Mouse (Mus musculus) forebrain, postnatal 0 days (tissue): ENCODE results near the gene Fosl2. TPM values are rescaled to one million over a fixed set of nuclear protein-coding genes. Genes with fewer than 3 reads are reported as not detected.

ENCODE experiments used
- ATAC-seq: fragments of 200-750 bp; cut with Nextera tagmentation; 2 replicates; pipeline ENCODE4 v1.8.0; 2017; ENCODE audit warnings: mild to moderate bottlenecking, moderate library complexity
- DNase-seq: peaks from one replicate; pipeline ENCODE4 v3.0.0-alpha.2; 2015
- H3K27ac ChIP-seq: fragments of 300-500 bp; sonication (generic); 2 replicates; pipeline ENCODE4 v1.5.1; 2014; ENCODE audit warnings: low read depth, mild to moderate bottlenecking, antibody characterized with exemption, low read length, moderate library complexity, mixed read lengths
- H3K27me3 ChIP-seq: fragments of 300-500 bp; sonication (generic); 2 replicates; pipeline ENCODE4 v1.6.1; 2014; ENCODE audit warnings: mild to moderate bottlenecking, low read length, mixed read lengths; ENCODE audit not compliant: insufficient read depth
- H3K36me3 ChIP-seq: fragments of 300-500 bp; sonication (generic); 2 replicates; pipeline ENCODE4 v1.6.1; 2014; ENCODE audit warnings: mild to moderate bottlenecking, moderate library complexity; ENCODE audit not compliant: insufficient read depth
- H3K4me1 ChIP-seq: fragments of 300-500 bp; sonication (generic); 2 replicates; pipeline ENCODE4 v1.6.1; 2014; ENCODE audit warnings: antibody characterized with exemption; ENCODE audit not compliant: insufficient read depth
- H3K4me2 ChIP-seq: fragments of 300-500 bp; sonication (generic); 2 replicates; pipeline ENCODE4 v1.6.1; 2014; ENCODE audit warnings: low read depth, mild to moderate bottlenecking, moderate library complexity
- H3K4me3 ChIP-seq: fragments of 300-500 bp; sonication (generic); 2 replicates; pipeline ENCODE4 v1.5.1; 2014; ENCODE audit warnings: low read depth, low read length, mixed read lengths
- H3K9ac ChIP-seq: fragments of 300-500 bp; sonication (generic); 2 replicates; pipeline ENCODE4 v1.6.1; 2014; ENCODE audit warnings: mild to moderate bottlenecking
- H3K9me3 ChIP-seq: fragments of 300-500 bp; sonication (generic); 2 replicates; pipeline ENCODE4 v1.6.1; 2016; ENCODE audit warnings: low read length
- CTCF ChIP-seq: sonication (generic); IDR thresholded peaks from 2 replicates; pipeline ENCODE4 v1.5.1; 2016; ENCODE audit warnings: antibody characterized with exemption, control low read depth, low read depth
- WGBS: fragments of 180-500 bp; shearing (Covaris S2); extraction: QIAGEN DNeasy Blood & Tissue Kit; methylation state at CpG from one replicate; pipeline ENCODE4 v1.1.7; 2014; 5-methylcytosine and 5-hydroxymethylcytosine counted together
- polyA plus RNA-seq: library from polyadenylated mRNA; unstranded; fragments of >200 nt; fragmentation: Nextera tagmentation; extraction: Ambion mirVana; gene quantifications from 2 replicates; pipeline ENCODE4 v1.2.1, GENCODE M21; 2015
- total RNA-seq: library from RNA; depleted of rRNA; stranded (reverse); fragments of >200 nt; gene quantifications from 2 replicates; pipeline ENCODE4 v1.2.3, GENCODE M21; 2014

The Fosl2 gene
- total and polyA plus RNA-seq, 2 experiments from 2014 or later = 4.0 to 20.8 TPM

- WGBS = 44% methylated on average over 11 of the region's 11 CpGs
- Histone ChIP-seq H3K4me3 (no peak overlapping the region), H3K27me3 (no peaks in the 10 kb centered on the region; the same call in 1 of the 2 replicates), H3K9me3 (no peaks in the 10 kb centered on the region), H3K27ac (no peak overlapping the region), H3K4me2 (no peak overlapping the region), H3K9ac (no peak overlapping the region), H3K36me3 (no peaks in the 10 kb centered on the region), H3K4me1 (no peaks in the 10 kb centered on the region)
- DNase-seq (no peak), ATAC-seq (no peak)
- no peak for TF ChIP-seq CTCF
These were observed 14.7 kb upstream of the Fosl2 start for GRCm38 (mm10) chr5:32120901-32121376.

GRCm38 (mm10) chr5:32121936-32122335, 13.7 kb upstream of the Fosl2 start:
- Histone ChIP-seq H3K9ac (no peak overlapping the region), H3K9me3 (no peaks in the 10 kb centered on the region), H3K27ac (no peak overlapping the region), H3K36me3 (no peaks in the 10 kb centered on the region), H3K4me1 (no peaks in the 10 kb centered on the region), H3K4me3 (no peak overlapping the region), H3K27me3 (no peaks in the 10 kb centered on the region; the same call in 1 of the 2 replicates), H3K4me2 (no peak overlapping the region)
- ATAC-seq = no peak
- WGBS = 84% methylated on average over 6 of the region's 6 CpGs
- no peak for TF ChIP-seq CTCF
- no peak for DNase-seq

- DNase-seq = no peak
- no peak for ATAC-seq
- H3K9me3 ChIP-seq = no peaks in the 10 kb centered on the region
- H3K27me3 ChIP-seq = no peaks in the 10 kb centered on the region; the same call in 1 of the 2 replicates
- 82% methylated on average over 5 of the region's 5 CpGs for WGBS
- H3K4me3 ChIP-seq = no peak overlapping the region
- no peak overlapping the region for H3K9ac ChIP-seq
- H3K36me3 ChIP-seq = no peaks in the 10 kb centered on the region
- H3K27ac ChIP-seq = no peak overlapping the region
- H3K4me1 ChIP-seq = no peaks in the 10 kb centered on the region
- TF ChIP-seq CTCF = no peak
- H3K4me2 ChIP-seq = no peak overlapping the region
These were observed 13.2 kb upstream of the Fosl2 start for GRCm38 (mm10) chr5:32122363-32122762.

- H3K9ac ChIP-seq = no peak overlapping the region
- WGBS = 82% methylated on average over 6 of the region's 6 CpGs
- H3K27me3 ChIP-seq = no peaks in the 10 kb centered on the region; the same call in none of the 2 replicates
- H3K4me2 ChIP-seq = no peak overlapping the region
- no peaks in the 10 kb centered on the region for H3K4me1 ChIP-seq
- no peaks in the 10 kb centered on the region for H3K36me3 ChIP-seq
- DNase-seq (no peak), ATAC-seq (no peak)
- H3K27ac ChIP-seq = no peak overlapping the region
- no peaks in the 10 kb centered on the region for H3K9me3 ChIP-seq
- TF ChIP-seq CTCF = no peak
- no peak overlapping the region for H3K4me3 ChIP-seq
These were observed 10.6 kb upstream of the Fosl2 start for GRCm38 (mm10) chr5:32124957-32125356.

- no peak for ATAC-seq
These were observed 8.4 kb upstream of the Fosl2 start for GRCm38 (mm10) chr5:32127226-32127625.

GRCm38 (mm10) chr5:32127927-32128326, 7.7 kb upstream of the Fosl2 start:
- H3K4me1 ChIP-seq = no peaks in the 10 kb centered on the region
- no peaks in the 10 kb centered on the region for H3K36me3 ChIP-seq
- no peak for TF ChIP-seq CTCF
- DNase-seq (no peak), ATAC-seq (no peak)
- no peaks in the 10 kb centered on the region for H3K9me3 ChIP-seq
- H3K4me2 ChIP-seq = no peak overlapping the region
- no peak overlapping the region for H3K4me3 ChIP-seq
- H3K27ac ChIP-seq = no peak overlapping the region
- whole genome bisulfite sequencing = 56% methylated on average over 3 of the region's 3 CpGs
- no peak overlapping the region for H3K9ac ChIP-seq
- no peaks in the 10 kb centered on the region; the same call in 1 of the 2 replicates for H3K27me3 ChIP-seq

More at GRCm38 (mm10) chr5:32127226-32127625, 8.4 kb upstream of the Fosl2 start:
- WGBS = 81% methylated on average over 3 of the region's 3 CpGs
- Histone ChIP-seq H3K4me1 (no peaks in the 10 kb centered on the region), H3K27ac (no peak overlapping the region), H3K36me3 (no peaks in the 10 kb centered on the region), H3K9ac (no peak overlapping the region), H3K9me3 (no peaks in the 10 kb centered on the region), H3K4me2 (no peak overlapping the region), H3K4me3 (no peak overlapping the region), H3K27me3 (no peaks in the 10 kb centered on the region; the same call in 1 of the 2 replicates)
- DNase-seq = no peak
- no peak for TF ChIP-seq CTCF

GRCm38 (mm10) chr5:32132971-32133501, 2.6 kb upstream of the Fosl2 start:
- no peaks in the 10 kb centered on the region for H3K36me3 ChIP-seq
- H3K9ac ChIP-seq = peak overlapping the region; percentile 66
- H3K4me3 ChIP-seq = peak overlapping the region; percentile 47
- TF ChIP-seq CTCF = no peak
- peak; percentile 21 for ATAC-seq
- H3K9me3 ChIP-seq = no peaks in the 10 kb centered on the region
- WGBS = 3% methylated on average over 48 of the region's 48 CpGs
- peak; percentile 63 for DNase-seq
- H3K27me3 ChIP-seq = no peaks in the 10 kb centered on the region; the same call in 1 of the 2 replicates
- H3K4me1 ChIP-seq = peaks cover 9% of the 10 kb centered on the region; the same call in 1 of the 2 replicates
- H3K27ac ChIP-seq = peak overlapping the region; percentile 69
- peak overlapping the region; percentile 95 for H3K4me2 ChIP-seq
